Mouse (Mus musculus) right cerebral cortex, postnatal 10 days (tissue): ENCODE measurements around the gene Ezr.

Source experiments
- DNase-seq, 2 experiments: peaks; one replicate each; pipeline ENCODE4 v3.0.0; 2021; ENCODE audit warnings: low spot score in 2 of 2

Gene Ezr

DNA sequence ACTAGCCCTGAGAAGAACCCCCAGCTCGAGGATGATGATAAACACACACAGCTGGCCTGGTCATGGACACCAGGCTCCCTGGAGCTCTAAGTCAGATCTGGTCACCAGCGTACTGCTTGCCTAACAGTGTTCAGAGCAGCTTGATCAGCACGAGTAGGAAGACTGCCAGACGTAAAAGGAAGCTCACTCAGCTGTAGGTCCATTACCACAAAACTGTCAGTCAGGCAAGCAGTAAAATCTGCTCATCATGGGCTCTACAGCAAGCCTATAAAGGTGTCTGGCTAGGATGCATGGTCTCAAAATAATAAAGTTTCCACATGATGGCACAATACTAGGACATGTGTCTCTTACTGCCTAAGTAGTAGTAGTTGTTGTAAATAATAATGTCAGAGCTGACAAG, 13.0 kb downstream of the Ezr start:
- no peak for DNase-seq

DNA sequence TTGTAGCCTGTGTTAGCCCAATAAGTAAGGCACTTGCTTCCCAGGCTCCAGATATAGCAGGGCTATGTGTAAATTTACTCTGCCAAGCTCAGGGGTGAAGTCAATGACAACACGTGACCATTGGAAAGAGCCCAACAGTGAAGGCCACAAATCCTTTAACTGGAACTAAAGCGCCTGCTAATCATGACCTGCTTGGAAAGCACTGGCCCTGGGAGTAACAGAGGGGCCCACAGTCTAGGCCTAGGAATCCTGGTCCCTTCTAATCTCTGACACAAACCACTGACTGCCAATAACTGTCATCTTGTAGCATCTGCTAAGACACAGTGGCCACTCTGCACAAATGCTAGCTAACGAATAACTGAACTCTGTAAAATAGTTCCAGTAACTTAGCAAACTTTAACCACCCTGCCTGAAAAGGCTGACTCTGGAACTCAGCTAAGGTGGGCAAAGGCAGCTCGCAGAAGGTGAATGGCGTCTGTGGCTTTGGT, 14.2 kb downstream of the Ezr start:
- no peak for DNase-seq

DNA sequence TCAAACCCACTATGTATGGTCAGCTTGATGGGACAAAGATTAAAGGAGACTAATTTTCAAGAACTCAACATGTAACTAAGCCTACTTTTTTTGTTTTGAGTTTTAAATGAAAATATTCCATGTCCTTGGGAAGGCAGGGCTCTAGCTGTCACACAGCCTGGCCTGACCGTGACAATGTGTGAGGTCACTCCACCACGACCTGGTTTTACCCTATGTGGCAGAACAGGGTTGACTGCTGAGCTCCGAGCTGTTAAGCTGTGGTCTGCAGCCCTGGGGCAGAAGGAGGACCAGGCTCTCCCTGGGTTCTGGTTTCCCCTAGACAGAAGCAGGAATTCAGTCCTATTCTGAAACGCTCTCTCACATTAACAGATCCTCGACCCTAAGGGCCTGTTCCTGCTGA, 14.8 kb downstream of the Ezr start:
- DNase-seq, result no peak

DNA sequence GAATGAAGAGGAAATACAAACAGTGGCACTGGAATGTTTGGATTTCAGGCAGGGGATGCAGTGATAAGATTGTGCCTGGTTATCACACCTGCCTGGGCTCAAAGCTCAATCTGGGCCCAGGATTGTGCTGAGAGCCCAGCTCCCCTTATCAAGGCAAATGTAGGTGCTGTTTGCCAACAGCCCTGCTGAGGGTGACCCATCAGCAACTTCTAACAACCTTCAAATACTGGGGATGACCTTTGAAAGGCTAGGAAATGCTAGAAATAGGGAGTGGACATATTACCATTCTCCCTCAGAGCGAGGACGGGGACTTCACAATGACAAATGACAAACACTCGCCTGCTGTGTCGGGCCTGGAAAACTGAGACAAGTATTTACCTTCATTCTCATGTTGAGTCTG, 15.8 kb downstream of the Ezr start:
- DNase-seq, result no peak

DNA sequence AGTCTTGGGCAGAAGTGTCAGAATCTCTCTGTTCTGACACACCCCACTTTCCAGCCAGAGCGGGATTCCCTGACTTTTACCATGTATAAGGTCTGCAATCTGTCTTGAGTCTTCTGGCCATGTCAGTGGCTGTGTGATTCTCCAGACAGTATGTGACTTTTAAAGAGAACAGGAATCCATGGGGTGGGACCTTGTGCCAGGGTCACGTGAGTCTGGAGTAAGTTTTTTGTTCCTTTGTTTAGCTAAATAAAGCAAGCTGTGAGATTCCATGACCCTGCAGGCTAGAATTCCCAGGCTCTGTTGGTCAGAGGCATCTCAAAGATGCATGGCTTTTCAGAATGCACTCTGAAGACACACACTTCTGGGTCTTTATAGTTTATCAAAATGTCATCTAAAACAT, 16.7 kb downstream of the Ezr start:
- no peak for DNase-seq

DNA sequence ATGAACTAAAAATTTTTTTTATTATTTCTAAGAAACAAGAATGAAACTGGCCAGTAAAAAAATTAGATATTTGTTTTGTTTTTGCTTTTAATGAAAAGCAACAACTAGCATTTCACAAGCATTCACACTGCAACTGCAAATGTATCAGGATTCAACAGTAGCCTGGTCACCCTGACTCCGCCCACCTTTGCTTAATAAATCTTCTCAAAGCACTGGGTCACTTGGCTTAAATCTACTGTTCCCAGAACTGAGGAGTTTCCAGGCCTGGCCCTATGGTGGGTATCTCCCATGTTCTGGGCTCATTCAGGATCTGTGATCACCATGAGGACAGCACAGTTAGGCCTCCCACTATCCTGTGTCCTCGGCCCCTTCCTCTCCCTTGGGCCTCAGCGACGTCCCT, 17.9 kb downstream of the Ezr start:
- no peak for DNase-seq

DNA sequence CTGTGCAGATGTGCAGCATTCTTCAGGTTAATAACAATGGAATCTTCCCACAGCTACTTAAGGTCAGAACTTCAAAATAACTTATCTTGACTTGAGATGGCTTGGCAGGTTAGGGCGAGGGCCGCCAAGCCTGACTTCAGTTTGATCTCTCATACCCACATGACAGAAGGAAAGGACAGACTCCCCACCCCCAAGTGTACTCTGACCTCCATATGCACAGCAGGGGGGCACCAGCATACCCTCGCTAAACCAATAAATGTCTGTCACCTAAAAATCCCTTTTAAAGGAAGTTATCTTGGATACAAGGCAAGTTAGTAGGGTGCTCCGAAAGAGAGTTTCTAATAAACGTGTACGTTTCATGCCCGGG, 18.4 kb downstream of the Ezr start:
- no peak for DNase-seq

DNA sequence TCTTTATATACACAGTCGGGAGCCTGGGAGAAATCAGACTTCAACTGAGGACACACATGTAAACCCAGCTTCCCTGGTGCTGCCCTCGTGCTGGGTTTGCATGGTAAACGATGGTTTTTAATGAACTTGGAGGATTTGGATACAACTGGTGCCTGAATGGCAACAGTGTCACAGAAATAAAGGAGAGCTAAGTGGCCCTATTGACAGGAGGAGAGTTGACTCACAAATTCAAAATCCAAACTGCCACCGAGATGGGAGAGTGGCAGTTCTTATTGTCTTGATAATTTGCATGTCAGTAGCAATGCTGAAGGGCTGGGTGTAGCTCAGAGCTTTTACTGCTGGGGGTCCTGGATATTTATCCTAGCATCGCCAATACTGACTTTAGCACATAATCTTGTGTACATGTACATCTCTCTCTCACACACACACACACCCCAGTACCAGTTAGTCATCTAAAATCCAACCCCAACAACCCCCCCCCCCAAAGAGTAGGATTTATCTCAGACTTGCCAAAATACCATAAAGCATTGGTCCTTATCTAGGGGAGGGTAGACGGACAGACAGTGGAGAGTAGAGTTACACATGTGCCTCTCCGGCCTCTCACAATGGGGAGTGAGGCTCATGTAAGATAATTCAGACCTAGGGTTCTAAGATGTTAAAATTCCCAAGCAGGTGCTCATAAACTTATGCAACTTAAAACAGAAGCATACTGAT, 18.9 kb downstream of the Ezr start:
- no peak for DNase-seq

DNA sequence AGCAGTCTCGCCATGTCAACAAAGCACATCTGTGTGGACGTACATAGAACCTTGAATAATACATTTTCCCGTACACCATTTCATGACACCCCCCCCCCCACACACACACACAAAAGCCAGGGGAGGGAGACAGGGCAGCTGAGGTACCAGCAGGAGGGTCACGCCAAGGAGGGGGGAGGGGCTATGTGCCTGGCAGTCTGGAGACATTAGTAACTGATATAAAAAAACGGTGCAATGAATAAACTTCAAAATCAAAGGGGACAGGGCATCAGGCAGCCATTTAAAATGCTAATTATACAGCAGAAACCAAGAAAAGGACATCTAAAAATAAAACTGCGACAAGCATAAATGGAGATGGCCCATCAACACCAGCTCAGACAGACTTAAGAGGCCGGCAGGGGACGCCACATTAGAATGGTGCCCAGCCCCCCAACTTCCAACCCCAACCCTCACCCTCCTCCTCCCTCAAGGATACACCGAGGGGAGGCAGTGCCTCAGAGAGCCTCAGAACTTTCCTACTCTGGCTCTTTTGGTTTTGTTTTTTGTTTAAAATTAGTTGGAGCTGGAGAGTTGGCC, 22.8 kb downstream of the Ezr start:
- DNase-seq, result no peak

DNA sequence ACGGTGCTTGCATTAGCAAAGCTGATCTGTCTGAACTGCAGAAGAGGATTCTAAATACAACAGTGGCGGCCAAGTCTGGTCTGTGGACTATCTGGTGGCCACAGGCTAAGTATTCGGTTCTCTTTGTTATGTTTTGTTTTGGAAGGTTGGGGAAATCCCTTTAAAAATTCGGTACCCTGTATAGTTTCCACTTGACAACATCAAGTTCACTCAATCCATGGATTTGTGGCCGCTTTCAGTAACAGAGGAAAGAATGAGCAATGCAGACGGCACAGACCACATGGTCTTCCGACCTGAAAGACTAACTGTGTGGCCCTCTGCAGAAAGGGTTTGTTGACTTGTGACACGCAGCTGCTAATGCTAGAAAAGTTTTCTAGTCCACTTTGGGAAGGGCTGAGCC, 23.7 kb downstream of the Ezr start:
- no peak for DNase-seq

DNA sequence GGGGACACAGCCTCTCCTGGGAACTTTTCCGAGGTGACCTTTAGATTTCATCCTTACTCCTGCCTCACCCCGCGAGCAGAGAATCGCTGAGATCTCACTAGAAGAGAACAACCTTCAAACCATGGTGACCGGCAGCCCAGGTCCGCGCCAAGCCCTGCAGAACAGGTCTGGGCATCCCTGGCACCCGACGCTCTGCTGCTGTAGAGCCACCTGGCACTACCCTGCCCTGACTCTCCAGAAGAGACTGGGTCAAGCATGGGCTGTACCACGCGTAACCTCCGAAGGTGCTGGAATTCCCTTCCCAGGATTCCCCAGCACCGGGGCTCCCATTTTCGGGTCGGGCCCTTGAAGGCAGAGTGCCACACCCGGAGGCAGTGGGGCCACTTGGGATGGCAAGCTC, 24.7 kb downstream of the Ezr start:
- no peak for DNase-seq

DNA sequence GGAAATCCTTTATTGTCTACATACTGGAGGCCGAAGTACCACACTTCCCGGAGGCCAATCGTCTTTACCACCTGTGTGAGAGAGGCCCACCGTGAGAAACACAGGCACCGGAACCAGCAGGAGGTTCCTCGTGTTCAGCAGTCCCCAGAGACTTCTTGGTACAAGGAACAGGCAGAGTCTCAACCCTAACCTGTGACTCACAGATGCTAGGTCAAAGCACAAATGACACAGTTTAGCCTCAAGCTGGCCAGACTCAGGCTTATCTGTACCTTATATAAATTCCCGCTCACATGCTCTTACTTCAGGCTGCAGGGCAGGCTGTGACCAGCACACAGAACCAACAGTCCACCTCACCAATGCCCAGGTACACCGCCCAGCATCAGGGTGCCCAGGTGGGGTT, 26.7 kb downstream of the Ezr start:
- DNase-seq, result no peak

DNA sequence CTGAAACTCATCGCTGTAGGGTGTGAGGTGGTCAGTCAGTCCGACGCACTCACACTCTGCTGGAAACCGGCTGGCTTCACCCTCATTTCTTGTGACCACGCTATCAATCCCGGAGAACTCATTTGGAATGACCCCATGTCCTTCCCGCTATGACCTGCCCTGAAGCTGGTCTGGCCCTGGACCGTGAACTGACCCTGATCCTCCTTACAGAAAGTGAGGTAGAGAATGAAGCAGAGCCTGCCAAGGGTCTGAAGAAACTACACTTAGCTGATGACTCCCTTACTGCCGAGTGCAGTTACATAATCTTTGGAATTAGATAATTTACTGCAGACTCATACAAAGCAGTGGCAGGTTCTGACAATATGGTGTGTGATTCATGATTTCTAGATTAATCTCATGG, 27.4 kb downstream of the Ezr start:
- DNase-seq, result no peak

DNA sequence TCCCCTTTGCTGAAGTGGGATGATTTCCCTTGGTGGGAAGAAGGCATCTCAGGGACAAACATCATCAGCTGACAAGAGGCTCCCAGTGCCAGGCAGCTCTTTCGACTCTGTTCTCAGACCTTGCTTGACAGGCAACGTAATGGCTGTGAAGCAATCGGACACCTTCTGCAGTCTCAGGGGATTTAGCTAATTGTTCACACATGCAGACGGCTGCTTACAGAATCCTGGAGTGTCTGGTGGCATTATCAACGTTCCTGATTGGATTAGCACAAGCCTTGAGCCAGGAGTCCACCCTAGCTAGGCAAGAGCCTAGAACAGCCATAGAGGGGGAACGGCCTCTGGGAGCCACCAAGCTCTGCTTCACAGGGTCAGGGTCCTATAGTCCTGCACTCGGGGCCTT, 30.2 kb downstream of the Ezr start:
- DNase-seq, result no peak

DNA sequence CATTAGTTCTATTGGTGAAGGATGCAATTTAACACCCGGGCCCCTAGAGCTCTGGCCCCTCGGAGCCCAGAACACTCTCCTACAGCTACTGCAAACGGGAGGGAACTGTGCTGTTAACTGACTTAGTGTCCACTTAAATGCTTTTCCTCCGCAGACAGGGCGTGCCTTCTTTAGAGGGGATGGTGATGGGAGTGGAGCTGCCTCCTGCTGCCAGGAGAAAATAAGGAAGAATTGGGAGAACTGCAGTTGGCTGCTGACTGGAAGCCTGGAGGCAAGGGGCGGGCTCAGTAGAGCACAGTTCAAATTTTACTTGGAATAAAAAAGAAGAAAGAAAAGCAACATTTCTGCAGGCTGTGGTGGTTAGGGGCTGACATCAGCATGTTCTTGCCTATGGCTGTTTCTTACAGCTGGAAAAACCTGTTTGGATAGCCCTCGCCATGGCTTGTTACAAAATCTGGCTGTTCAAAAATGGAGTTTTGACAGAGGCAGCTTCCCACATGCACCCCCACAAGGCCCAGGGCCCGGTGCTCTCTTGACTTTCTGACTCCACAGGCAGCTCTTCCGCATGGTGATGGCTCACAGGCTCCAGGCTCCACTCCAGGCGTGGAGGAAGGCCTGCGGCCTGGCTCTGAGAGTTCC, 31.2 kb downstream of the Ezr start:
- no peak for DNase-seq

DNA sequence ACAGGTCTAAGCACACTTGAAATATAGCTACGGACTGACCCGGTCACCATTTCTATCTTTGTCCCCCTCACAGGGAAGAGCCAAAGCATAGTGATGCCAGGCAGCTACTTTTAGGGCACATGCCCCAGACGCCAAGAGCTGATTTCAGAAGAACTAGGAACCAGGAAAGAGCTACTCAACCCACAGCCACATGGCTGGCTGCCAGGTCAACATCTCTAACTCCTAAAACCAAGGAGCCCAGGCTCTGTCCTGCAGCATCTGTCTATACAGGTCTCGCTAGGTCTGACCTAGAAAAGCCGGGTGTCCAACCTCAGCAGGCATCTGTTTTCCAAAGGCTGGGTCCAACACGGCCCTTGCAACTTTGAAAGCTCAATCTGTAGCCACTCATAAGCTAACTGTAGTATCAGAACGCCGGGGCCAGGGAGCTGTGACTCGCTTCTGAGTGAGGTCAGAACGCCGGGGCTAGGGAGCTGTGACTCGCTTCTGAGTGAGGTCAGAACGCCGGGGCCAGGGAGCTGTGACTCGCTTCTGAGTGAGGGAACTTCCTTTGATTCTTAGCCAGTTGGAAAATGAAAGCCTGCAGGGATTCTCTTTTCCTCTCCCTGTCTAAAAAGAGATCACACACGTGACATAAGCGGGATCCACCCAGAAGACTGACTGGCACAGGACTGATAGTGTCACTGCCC, 33.7 kb downstream of the Ezr start:
- DNase-seq, result no peak

DNA sequence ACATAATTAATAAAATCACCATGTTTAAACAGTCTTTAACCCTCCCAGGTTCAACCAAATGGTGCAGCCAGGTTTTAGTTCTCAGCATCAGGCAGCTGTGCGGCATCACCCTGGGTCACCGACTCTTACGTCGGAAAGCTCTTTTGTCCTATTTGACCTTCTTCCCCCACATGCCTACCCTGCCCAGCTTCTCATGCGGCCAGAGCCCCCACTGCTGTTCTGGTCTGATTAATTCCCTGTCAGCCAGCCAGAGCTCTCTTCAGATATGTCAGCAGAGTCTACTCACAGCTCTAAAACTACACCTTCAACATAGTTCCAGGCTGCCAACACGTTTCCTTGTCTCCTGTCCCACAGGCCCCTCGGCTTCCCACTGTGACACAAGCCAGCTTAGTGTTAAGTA, 35.1 kb downstream of the Ezr start:
- DNase-seq, result no peak

DNA sequence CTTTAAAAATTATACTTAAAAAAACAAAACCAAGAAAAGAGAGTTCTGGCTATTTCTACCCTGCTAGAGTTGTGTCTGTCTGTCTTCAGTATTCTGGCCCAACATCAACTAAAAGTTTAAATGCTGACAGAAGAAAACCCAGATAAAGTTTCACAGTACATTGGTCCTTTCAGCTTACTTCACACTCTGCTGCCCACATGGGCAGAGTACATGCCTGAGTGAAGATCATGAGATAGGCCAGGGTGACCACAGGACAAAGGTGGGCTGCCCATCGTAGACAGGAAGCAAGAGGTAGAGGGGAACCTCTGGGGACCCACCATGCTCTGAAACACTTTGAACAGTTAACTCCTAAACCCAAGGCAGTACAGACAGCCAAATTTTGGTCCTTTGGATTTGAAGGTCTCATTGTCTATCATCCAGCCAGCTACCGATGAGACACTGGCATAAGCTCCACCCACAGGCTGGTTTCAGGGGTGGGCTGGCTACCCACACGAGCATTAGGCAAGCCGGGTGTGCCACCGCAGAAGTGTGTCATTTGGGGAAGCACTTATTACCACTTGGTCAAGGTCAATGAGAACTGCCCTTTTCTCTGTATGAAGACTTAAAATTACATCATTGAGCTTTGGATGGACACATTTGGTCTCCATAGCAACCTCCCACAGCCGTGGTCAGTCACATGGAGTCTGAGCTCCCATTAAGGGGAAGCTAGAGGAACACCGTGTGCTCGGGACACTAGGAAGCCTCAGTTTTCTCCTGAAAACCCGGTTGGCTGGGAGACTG, 35.9 kb downstream of the Ezr start:
- DNase-seq, result no peak

DNA sequence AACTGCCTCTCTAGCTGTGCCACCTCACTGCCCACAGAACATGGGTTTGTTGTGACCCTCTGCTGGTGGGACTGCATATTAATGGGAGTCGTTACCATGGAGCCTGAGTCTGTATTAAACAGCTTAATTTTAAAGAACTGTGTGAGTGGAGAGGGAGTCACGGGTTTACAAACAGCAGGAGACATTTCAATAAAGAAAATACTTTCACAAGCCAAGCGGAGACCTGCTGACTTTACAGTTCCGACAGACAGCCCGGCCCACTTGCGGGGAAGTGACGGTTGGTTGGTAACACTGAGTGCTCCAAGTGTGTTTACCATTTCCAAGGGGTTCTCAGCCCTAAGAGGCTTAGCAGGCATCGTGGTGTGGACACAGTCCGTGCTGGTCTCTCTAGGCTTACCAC, 36.6 kb downstream of the Ezr start:
- no peak for DNase-seq

DNA sequence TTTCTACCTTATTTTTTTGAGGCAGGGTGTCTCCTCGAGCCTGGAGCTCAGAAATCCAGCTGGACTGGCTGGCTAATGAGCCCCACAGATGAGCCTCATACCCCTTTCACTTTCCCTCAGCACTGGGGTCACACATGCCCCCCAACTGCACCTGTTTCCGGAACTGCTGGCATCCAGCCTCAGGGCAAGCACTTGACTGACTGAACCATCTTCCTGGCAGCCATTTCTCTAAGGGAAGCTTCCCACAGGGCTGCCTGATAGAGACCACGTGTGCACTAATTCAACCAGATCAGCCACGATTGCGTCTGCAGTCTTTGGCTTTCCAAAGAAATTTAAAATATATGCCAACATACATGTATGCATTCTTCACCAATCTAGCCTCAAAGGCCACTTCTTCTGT, 37.1 kb downstream of the Ezr start:
- DNase-seq, result no peak

DNA sequence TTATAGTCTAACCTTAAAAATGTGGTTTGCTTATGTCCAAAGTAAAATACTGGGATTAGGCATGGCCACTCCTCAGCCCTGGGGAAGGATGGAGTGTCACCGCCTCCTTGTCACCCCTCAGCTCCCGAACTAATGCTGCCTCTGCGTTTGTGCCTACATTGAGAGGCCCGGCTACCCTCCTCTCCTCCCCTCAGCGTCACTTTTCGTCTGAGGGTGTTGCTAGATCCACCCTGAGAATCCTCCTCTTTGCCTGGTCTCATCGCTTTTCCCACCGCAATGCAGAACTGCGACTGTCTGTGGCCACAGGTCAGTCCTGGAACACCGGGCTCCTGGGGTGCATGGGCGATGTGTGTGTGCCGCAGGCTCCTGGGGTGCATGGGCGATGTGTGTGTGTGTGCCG, 37.7 kb downstream of the Ezr start:
- DNase-seq, result no peak

DNA sequence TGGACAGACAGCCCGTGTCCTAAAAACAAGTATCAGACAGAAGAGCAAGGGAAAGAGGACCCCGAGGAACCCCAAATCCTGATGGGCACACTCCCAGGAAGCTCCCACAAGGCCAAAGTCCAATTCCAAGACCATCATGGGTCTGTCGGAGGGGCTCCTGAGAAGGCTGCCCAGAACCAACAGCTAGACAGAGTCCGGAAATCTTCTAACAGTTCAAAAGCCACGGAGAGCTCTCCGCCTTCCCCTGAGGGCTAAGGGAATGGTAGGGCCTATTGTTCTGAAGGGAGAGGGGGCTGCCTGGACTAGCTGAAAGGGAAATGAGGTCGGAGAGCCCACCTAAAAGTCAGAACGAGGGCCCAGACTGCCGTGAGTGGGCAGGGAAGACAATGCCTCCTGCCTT, 38.2 kb downstream of the Ezr start:
- DNase-seq, result no peak
